Mouse (Mus musculus) stomach, embryonic 14.5 days (tissue): ENCODE data around the gene Cd3e. TPM values are rescaled to one million over a fixed set of nuclear protein-coding genes. Genes with fewer than 3 reads are reported as not detected.
A peak's percentile ranks its signal among the peaks of the same experiment; 100 is the strongest.

Experiments used
- ATAC-seq: fragments of 200-750 bp; cut with Nextera tagmentation; 2 replicates; pipeline ENCODE4 v1.8.0; 2017; ENCODE audit warnings: low read depth, moderate TSS enrichment; ENCODE audit not compliant: insufficient number of reproducible peaks, insufficient read depth, low FRiP score
- H3K27ac ChIP-seq: fragments of 300-500 bp; sonication (generic); 2 replicates; pipeline ENCODE4 v1.5.1; 2014; ENCODE audit warnings: mild to moderate bottlenecking, low read length, moderate library complexity, mixed read lengths
- H3K27me3 ChIP-seq: fragments of 300-500 bp; sonication (generic); 2 replicates; pipeline ENCODE4 v1.6.1; 2014; ENCODE audit warnings: low read length, control low read depth, mixed read lengths; ENCODE audit not compliant: control insufficient read depth, insufficient read depth
- H3K36me3 ChIP-seq: fragments of 300-500 bp; sonication (generic); 2 replicates; pipeline ENCODE4 v1.6.1; 2014; ENCODE audit warnings: mild to moderate bottlenecking, control low read depth, low read length, moderate library complexity, mixed read lengths; ENCODE audit not compliant: control insufficient read depth, insufficient read depth
- H3K4me1 ChIP-seq: fragments of 300-500 bp; sonication (generic); 2 replicates; pipeline ENCODE4 v1.6.1; 2014; ENCODE audit warnings: low read length, control low read depth, mixed read lengths; ENCODE audit not compliant: control insufficient read depth, insufficient read depth
- H3K4me2 ChIP-seq: fragments of 300-500 bp; sonication (generic); replicated peaks from 2 replicates; pipeline ENCODE4 v1.6.1; 2014; ENCODE audit warnings: low read depth, low read length, control low read depth
- H3K4me3 ChIP-seq: fragments of 300-500 bp; sonication (generic); 2 replicates; pipeline ENCODE4 v1.5.1; 2014; ENCODE audit warnings: low read depth, low read length, control low read depth
- H3K9ac ChIP-seq: fragments of 300-500 bp; sonication (generic); replicated peaks from 2 replicates; pipeline ENCODE4 v1.6.1; 2014; ENCODE audit warnings: low read depth, mild to moderate bottlenecking, control low read depth, low read length, moderate library complexity, mixed read lengths
- H3K9me3 ChIP-seq: fragments of 300-500 bp; sonication (generic); 2 replicates; pipeline ENCODE4 v1.6.1; 2016; ENCODE audit warnings: low read depth, low read length, control low read depth; ENCODE audit not compliant: control insufficient read depth
- WGBS: fragments of 180-500 bp; shearing (Covaris S2); extraction: QIAGEN DNeasy Blood & Tissue Kit; methylation state at CpG from one replicate; pipeline ENCODE4 v1.1.7; 2014; 5-methylcytosine and 5-hydroxymethylcytosine counted together
- polyA plus RNA-seq: library from polyadenylated mRNA; unstranded; fragments of >200 nt; fragmentation: Nextera tagmentation; extraction: Ambion mirVana; gene quantifications from 2 replicates; pipeline ENCODE4 v1.2.1, GENCODE M21; 2014

Gene Cd3e
- 0.41 TPM in 1 of 2 replicates, not detected in the other for polyA plus RNA-seq

- WGBS = 82% methylated on average over 19 of the region's 19 CpGs
- Histone ChIP-seq H3K27ac (no peak within 1 kb of the TSS), H3K4me1 (no peaks in the 10 kb centered on the region), H3K27me3 (no peaks in the 10 kb centered on the region), H3K9ac (no peak within 1 kb of the TSS), H3K9me3 (no peaks in the 10 kb centered on the region), H3K4me3 (no peak within 1 kb of the TSS), H3K4me2 (no peak within 1 kb of the TSS), H3K36me3 (no peaks in the 10 kb centered on the region)
- no peak for ATAC-seq
Measured at GRCm38 (mm10) chr9:45009180-45010078, at the start of gene Cd3e. Cd3e (minus strand) TSS chr9:45009627.

GRCm38 (mm10) chr9:45058304-45058940, 49.0 kb upstream of the Cd3e start:
- Histone ChIP-seq H3K4me3 (no peak overlapping the region), H3K4me1 (no peaks in the 10 kb centered on the region), H3K27ac (no peak overlapping the region), H3K9me3 (no peaks in the 10 kb centered on the region), H3K9ac (no peak overlapping the region), H3K27me3 (no peaks in the 10 kb centered on the region), H3K36me3 (no peaks in the 10 kb centered on the region), H3K4me2 (no peak overlapping the region)
- WGBS = 27% methylated on average over 5 of the region's 5 CpGs
- no peak for ATAC-seq

- ATAC-seq = peak; percentile 93
- H3K27ac ChIP-seq = peak within 1 kb of the TSS; percentile 97
- whole genome bisulfite sequencing = under 1% methylated on average over 33 of the region's 33 CpGs
- H3K9ac ChIP-seq = peak within 1 kb of the TSS; percentile 37; the same call in 1 of the 2 replicates
- H3K27me3 ChIP-seq = no peaks in the 10 kb centered on the region
- H3K36me3 ChIP-seq = no peaks in the 10 kb centered on the region
- H3K9me3 ChIP-seq = no peaks in the 10 kb centered on the region
- peak within 1 kb of the TSS; percentile 62 for H3K4me3 ChIP-seq
- H3K4me2 ChIP-seq = peak within 1 kb of the TSS; percentile 54
- H3K4me1 ChIP-seq = no peaks in the 10 kb centered on the region
Measured at GRCm38 (mm10) chr9:45055082-45055713, 45.8 kb upstream of the Cd3e start, which contains the start of gene Mpzl3. Mpzl3 (plus strand) TSS chr9:45055186.

- Histone ChIP-seq H3K27me3 (no peaks in the 10 kb centered on the region), H3K36me3 (no peaks in the 10 kb centered on the region), H3K9me3 (no peaks in the 10 kb centered on the region), H3K4me3 (no peak overlapping the region), H3K27ac (no peak overlapping the region), H3K9ac (no peak overlapping the region), H3K4me2 (no peak overlapping the region), H3K4me1 (no peaks in the 10 kb centered on the region)
- WGBS = 89% methylated on average over 2 of the region's 2 CpGs
- no peak for ATAC-seq
Measured at GRCm38 (mm10) chr9:45050301-45050700, 40.9 kb upstream of the Cd3e start.

GRCm38 (mm10) chr9:45049731-45050130, 40.3 kb upstream of the Cd3e start:
- Histone ChIP-seq H3K36me3 (peaks cover 4% of the 10 kb centered on the region; the same call in 1 of the 2 replicates), H3K27me3 (no peaks in the 10 kb centered on the region), H3K27ac (no peak overlapping the region), H3K4me3 (no peak overlapping the region), H3K9ac (no peak overlapping the region), H3K4me2 (no peak overlapping the region), H3K9me3 (no peaks in the 10 kb centered on the region), H3K4me1 (no peaks in the 10 kb centered on the region)
- ATAC-seq = no peak
- 85% methylated on average over 1 of the region's 1 CpGs for WGBS

- ATAC-seq = no peak
- WGBS = 33% methylated on average over 4 of the region's 4 CpGs
- peaks cover 4% of the 10 kb centered on the region; the same call in 1 of the 2 replicates for H3K36me3 ChIP-seq
Measured at GRCm38 (mm10) chr9:45048511-45048910, 39.1 kb upstream of the Cd3e start.

GRCm38 (mm10) chr9:45046973-45047372, 37.5 kb upstream of the Cd3e start:
- 87% methylated on average over 16 of the region's 16 CpGs for WGBS
- Histone ChIP-seq H3K27me3 (0 out of 2 replicates have a peak, but pooled peaks cover 3% of the 10 kb centered on the region), H3K4me2 (no peak overlapping the region), H3K9ac (no peak overlapping the region), H3K36me3 (peaks cover 4% of the 10 kb centered on the region; the same call in 1 of the 2 replicates), H3K4me3 (no peak overlapping the region), H3K9me3 (no peaks in the 10 kb centered on the region), H3K27ac (no peak overlapping the region), H3K4me1 (peaks cover 3% of the 10 kb centered on the region; the same call in 1 of the 2 replicates)
- ATAC-seq = no peak

More at GRCm38 (mm10) chr9:45048511-45048910, 39.1 kb upstream of the Cd3e start:
- H3K27me3 ChIP-seq = no peaks in the 10 kb centered on the region
- H3K27ac ChIP-seq = no peak overlapping the region
- H3K4me2 ChIP-seq = no peak overlapping the region
- H3K4me3 ChIP-seq = no peak overlapping the region
- H3K9ac ChIP-seq = no peak overlapping the region
- no peaks in the 10 kb centered on the region for H3K4me1 ChIP-seq
- H3K9me3 ChIP-seq = no peaks in the 10 kb centered on the region

- H3K27ac ChIP-seq = peak overlapping the region; percentile 66; the same call in 1 of the 2 replicates
- H3K4me1 ChIP-seq = peaks cover 7% of the 10 kb centered on the region; the same call in 1 of the 2 replicates
- peak overlapping the region; percentile 18; the same call in 1 of the 2 replicates for H3K9ac ChIP-seq
- H3K4me2 ChIP-seq = peak overlapping the region; percentile 43
- 0 out of 2 replicates have a peak, but pooled peaks cover 3% of the 10 kb centered on the region for H3K27me3 ChIP-seq
- ATAC-seq = no peak
- peak overlapping the region; percentile 33 for H3K4me3 ChIP-seq
- under 1% methylated on average over 10 of the region's 10 CpGs for WGBS
- no peaks in the 10 kb centered on the region for H3K9me3 ChIP-seq
- H3K36me3 ChIP-seq = peaks cover 4% of the 10 kb centered on the region; the same call in 1 of the 2 replicates
Measured at GRCm38 (mm10) chr9:45042947-45043346, 33.5 kb upstream of the Cd3e start.
